Mouse (Mus musculus): ENCODE measurements at regions not wholly inside any gene's neighbourhood (a gene's known extent, or its start where the extent isn't known, plus 50 kb on each side); places are given as distances from the start of the nearest gene placed in this dataset.

GRCm38 (mm10) chr11:19145263-19145662 is 126.5 kb upstream of the Meis1 start:
- no peak for DNase-seq (ENCODE audit: low spot score)

DNA sequence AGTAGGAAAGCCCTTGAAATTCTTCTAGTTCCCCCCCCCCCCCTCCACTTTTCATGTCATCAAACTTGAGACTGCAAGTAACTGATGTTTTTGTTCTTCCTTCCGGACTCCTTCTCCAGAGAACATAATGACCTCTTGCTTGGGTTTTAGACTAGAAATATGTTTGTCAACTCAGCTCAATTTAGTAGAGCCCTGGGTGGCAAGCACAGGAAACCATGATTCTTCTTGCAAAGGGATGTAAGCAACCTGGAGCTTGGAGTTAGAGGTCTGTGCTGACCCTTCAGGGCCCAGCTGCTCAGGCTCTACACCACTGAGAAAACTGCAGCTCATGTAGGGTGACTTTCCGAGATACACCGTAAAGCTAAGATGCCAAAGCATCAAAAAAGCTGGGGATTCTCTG is 127.2 kb upstream of the Meis1 start:
- no peak for DNase-seq (ENCODE audit: low spot score)

DNA sequence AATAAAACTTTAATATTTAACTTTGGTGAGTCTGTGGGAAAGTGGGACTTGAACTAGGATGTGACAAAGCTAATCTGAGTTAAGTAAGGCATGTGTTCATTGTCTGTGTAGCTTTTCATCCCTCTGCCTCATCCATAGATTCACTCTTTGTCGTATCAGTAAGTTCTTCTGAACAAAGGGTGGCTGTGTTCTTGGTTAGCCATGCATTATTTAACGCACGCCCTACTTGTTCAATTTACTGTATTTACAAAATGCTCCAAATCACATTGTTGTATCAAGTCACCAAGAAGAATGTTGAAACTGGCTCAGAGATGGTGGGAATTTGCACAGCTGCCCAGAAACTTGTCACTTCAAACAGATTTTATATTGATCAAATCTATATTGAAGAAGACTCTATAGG is 132.2 kb upstream of the Meis1 start:
- DNase-seq (ENCODE audit: low spot score) = no peak

DNA sequence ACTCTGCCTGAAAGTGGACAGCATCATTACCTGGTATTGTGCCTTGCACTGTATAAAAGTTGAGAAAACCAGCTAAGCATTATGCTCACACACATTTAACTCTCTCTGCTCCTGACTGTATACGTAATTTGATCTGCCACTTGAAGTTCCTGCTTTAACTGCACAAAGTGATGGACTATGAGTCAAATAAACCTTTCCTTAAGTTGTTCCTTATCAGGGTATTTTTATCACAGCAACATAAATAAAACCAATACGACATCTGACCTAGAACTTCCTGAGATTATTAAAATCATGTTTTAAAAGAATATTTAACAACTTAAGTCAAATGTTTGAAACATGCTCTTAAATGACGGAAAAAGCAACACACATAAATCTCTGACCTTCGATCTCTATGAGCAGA is 134.9 kb upstream of the Meis1 start:
- DNase-seq (ENCODE audit: low spot score) = no peak

- no peak for DNase-seq (ENCODE audit: low spot score)
These were observed 136.2 kb upstream of the Meis1 start for GRCm38 (mm10) chr11:19154813-19155616.

DNA sequence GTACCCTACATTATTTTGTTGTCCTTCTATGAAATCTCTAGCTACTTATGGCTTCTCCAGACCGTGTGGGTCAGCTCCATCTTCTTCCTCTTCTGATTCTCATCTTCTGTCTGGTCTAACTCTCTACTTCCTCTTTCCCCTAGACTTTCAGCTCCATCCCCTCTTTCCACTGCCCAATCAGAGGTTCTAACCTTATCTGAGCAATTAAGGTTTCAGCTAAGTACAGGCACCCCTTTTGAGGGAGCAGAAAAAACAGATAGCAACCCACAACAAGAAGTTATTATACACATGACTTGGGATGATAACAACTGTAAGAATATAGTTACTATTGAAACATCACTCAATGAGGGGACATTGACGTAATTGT is 136.8 kb upstream of the Meis1 start:
- no peak for DNase-seq (ENCODE audit: low spot score)

DNA sequence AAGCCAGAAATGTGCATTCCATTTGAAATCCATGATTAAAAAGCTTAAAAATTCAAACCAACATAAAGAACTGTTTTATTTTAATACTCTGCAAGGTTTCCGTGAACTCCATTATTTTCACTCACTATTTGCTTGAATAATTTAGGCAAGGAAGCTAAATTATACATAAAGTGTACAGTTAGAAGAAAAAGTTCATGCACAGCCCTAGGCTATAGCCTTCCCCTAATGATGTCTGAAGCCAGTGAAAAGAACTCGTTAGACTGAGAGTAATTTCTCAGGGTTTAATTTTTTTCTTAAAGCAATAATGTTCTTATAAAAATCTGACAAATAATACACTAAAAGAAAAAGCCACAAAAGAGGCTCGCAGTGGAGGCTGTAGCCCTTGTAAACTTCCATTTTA is 141.4 kb upstream of the Meis1 start:
- no peak for DNase-seq (ENCODE audit: low spot score)

DNA sequence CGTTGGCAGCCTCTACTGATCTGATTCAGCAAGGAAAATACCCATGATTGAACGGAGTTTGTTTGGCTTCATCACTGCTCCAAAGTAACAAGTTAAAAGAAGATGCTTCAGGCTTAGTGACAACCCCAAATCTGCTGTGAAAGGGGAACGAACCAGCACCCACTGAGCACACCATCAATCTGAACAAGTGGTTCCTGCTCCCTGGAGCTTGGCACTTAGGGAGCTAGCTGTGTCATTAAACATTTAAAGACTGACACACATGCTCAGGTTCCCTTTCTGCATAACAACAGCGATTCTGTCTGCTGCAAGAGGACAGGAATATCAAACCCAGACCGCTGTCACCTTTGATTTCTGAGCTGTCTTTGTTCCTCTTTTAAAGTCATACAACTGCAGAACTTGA is 141.9 kb upstream of the Meis1 start:
- DNase-seq (ENCODE audit: low spot score) = no peak

- no peak for DNase-seq (ENCODE audit: low spot score)
These were observed 152.2 kb upstream of the Meis1 start for GRCm38 (mm10) chr11:19170938-19171337.

- DNase-seq (ENCODE audit: low spot score) = no peak
These were observed 155.7 kb upstream of the Meis1 start for GRCm38 (mm10) chr11:19174305-19175017.

DNA sequence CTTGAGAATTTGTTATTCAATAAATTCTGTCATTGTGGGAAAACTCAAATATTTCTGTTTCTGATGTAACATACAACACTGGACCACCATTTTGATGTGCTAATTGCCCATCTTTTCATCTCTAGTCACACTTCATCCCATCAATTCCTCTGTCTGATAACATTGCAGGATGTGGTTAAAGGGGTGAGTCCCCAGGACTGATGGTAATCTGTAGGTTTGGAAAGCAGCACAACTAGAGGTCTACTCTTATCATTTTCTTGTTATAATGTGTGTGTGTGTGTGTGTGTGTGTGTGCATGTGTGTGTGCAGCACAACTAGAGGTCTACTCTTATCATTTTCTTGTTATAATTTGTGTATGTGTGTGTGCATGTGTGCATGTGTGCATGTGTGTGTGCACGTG is 160.5 kb upstream of the Meis1 start:
- DNase-seq (ENCODE audit: low spot score) = no peak

DNA sequence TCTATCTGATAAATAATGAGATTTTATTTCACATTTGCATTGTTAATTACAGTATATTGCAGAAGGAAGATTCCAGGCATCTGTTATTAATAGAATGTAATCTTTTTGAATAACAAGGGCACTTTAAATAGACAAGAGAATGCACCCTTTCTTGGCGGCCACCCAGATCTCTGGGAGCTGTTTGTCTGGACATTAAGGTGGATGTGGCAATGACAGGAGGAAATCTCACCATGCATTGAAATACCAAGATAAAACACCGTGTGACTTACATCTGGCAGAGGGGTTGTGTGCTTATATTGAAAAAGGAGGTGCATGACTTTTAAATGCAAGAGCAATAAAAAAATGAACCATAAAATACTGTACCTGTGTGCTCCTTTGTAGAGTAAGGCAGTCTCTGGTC is 171.0 kb upstream of the Meis1 start:
- DNase-seq (ENCODE audit: low spot score) = no peak

- DNase-seq (ENCODE audit: low spot score) = no peak
These were observed 175.7 kb upstream of the Meis1 start for GRCm38 (mm10) chr11:19194464-19194863.

DNA sequence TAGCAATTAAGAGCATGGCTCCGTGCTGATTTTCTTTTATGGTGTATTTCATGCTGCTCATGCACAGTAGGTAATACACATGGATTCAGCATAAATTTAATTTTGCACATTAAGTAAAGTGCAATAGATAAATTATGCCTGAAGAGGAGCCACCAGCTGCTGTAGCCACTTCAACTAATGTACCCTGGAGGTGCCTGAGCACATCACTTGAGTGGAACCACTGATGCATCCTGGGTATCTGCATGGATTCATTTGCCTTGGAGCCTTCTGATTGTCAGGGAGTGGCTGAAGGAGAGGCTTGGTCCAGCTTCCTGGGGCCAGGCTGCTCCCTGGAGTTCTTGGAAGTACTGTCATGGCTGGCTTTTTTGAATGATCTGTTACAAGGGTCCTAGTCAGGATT is 179.0 kb upstream of the Meis1 start:
- no peak for DNase-seq (ENCODE audit: low spot score)

DNA sequence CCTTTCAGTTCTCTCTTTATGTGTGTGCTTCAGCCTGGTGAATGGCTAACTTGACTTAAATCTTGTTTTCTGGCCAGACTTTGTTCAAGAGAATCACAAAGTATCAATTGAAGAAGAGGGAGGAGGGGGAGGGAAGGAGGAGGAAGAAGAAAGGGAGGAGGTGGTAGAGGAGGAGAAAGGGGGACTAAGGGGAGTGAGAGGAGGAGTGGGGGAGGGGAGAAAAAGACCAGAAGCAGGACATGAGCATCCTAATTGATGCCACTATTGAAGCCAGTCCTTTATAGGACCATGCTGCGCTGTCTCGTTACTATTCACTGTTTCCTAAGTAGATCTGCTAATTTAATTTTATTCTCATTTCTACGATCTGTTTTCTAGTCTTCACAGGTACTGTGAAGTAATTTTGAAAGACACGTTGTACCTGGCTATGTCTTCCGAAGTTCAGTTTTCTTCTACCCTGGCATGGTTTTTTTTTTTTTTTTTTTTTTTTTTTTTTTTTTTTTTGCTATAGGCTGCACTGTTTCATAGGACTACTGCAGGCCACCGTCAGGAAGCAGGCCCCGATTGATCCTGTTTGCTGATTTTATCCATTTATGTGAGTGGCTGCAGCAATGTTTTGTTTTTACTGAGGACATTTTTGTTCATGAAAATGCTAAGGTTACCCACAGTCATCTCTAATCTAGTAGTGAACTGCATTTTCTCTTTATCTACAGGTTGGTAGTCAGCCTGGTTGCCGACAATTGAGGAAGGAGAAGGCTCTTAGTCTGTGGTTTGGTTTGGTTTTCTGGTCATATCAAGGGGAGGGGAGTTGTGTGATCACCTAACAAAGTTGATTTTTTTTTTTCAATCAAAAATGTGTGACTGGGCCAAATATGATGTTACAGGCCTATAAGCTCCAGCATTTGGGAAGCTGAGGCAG is 184.1 kb upstream of the Meis1 start:
- DNase-seq (ENCODE audit: low spot score) = no peak

GRCm38 (mm10) chr11:19203518-19203900 is 184.7 kb upstream of the Meis1 start:
- no peak for DNase-seq (ENCODE audit: low spot score)

DNA sequence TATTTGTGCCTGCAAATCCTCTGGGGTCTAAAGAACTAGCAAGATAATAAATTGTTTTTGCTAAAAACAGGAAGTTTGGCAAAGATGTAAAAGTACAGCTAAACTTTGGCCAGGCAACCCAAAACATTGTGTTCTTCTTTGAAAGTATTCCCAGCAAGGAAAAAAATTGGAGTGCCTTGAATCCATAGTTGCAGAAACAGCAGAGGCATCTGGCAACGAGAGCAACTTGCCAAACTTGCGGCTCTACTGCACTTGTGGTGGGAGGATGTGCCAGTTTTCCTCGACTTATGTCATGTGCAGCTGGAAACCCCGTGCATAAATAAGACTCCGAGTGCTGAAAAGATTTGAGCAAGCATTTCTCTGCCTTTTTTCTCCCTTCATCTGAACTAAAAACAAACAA is 185.2 kb upstream of the Meis1 start:
- DNase-seq (ENCODE audit: low spot score) = peak; percentile 76

- DNase-seq (ENCODE audit: low spot score) = peak; percentile 23
These were observed 185.7 kb upstream of the Meis1 start for GRCm38 (mm10) chr11:19204521-19204920.

GRCm38 (mm10) chr11:19205174-19205573 is 186.4 kb upstream of the Meis1 start:
- DNase-seq (ENCODE audit: low spot score) = no peak

GRCm38 (mm10) chr11:19219476-19219875 is 200.7 kb upstream of the Meis1 start:
- no peak for DNase-seq (ENCODE audit: low spot score)

DNA sequence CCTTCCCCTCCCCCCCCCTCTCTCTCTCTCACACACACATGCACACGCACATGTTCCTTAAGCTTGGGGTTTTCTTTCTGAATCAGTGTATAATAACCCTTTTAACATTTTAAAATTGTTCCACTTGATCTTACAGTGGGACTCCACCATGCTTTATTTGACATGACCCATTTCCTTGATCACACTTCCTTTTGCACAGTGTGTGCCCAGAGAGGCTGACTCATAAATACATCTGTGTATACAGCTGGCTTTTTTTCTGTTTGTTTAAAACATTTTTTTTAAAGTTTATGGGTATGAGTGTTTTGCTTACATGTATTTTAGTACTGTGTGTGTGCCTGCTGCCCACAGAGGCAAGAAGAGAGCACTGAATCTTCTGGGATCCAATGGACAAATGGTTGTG is 202.7 kb upstream of the Meis1 start:
- no peak for DNase-seq (ENCODE audit: low spot score)

- DNase-seq (ENCODE audit: low spot score) = no peak
These were observed 208.0 kb upstream of the Meis1 start for GRCm38 (mm10) chr11:19226756-19227155.

Measured in gastrocnemius, adult 18-20 months (tissue).